Mouse (Mus musculus) layer of hippocampus, adult 9-11 months (tissue): ENCODE results near the gene D430041D05Rik.
A peak's percentile ranks its signal among the peaks of the same experiment; 100 is the strongest.
"Not testable (repeated sequence)": the region's sequence is repeated elsewhere in the genome, so short reads cannot be mapped to it uniquely, and the experiment has no call there.

Experiments
- DNase-seq: peaks from one replicate; pipeline ENCODE4 v3.0.0; 2022

The D430041D05Rik gene

DNA sequence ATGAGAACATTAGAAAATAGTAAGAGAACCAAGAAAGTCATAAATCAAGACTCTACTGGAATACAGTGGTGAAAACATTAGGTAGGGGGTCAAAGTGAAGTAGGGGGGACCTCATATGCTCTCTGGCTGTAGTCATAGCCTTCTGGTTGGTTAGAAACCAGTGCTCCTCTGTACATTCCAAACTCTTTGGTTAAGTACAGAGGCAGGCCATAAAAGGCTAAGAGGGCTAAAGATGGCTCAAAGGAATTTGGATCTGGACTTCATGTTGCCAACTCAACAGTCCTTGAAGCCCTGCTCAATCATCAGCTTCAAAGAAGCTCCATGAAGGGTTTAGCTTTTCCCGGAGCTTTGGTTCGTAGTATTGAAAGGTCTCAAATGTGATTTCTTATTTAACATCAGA is 301.8 kb downstream of the D430041D05Rik start:
- DNase-seq, result not testable (repeated sequence)

DNA sequence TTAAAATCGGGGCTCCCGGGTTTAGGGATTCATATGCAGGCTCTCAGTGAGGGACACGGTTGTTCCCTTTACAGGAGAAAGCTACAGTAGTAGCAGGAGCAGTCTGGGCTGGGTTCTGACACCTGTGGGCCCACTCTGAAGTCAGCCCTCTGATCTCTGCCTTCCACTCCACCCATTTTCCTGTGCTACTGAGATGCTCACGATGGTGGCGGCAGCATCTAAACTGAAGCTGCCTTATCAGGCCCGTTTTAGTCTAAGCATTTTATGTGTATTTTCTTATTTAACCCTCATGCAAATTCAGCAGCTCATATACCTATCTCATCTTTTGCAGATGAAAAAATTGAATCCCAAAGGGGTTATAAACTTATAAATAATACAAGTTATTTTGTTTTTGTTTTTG is 306.0 kb downstream of the D430041D05Rik start:
- no peak for DNase-seq

- DNase-seq, result no peak
These were observed 310.9 kb downstream of the D430041D05Rik start for GRCm38 (mm10) chr2:104099946-104100345.

GRCm38 (mm10) chr2:104099231-104099585 is 311.6 kb downstream of the D430041D05Rik start:
- DNase-seq, result no peak

- DNase-seq, result no peak
These were observed 312.1 kb downstream of the D430041D05Rik start for GRCm38 (mm10) chr2:104098529-104099230.

- not testable (repeated sequence) for DNase-seq
These were observed 313.4 kb downstream of the D430041D05Rik start for GRCm38 (mm10) chr2:104097396-104097795.

- DNase-seq, result not testable (repeated sequence)
These were observed 314.0 kb downstream of the D430041D05Rik start for GRCm38 (mm10) chr2:104096796-104097195.

GRCm38 (mm10) chr2:104096256-104096655 is 314.6 kb downstream of the D430041D05Rik start:
- no peak for DNase-seq

- peak; percentile 53 for DNase-seq
These were observed 315.0 kb downstream of the D430041D05Rik start, which contains the start of gene Cd59a for GRCm38 (mm10) chr2:104095741-104096213. Gene Cd59a, plus strand, starts transcription at chr2:104095801.

DNA sequence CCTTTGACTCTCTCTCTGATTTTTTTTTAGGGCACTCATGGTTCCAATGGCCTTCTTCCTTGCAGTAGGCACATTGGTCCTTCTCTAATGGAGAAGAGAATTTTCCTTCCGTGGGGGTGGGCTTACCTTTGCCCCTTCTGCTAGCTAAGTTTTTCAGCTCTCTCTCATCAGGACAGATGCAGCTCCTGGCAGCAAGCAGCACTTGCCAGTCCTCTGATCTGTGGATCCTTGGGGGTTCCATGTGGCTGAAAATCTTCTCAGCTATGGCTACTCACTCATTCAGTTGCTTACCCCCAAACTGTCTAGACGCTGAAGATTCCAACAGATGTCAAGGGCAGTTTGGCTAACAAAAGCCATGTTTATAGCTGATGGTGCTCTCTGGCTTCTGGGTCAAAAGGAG is 317.5 kb downstream of the D430041D05Rik start:
- no peak for DNase-seq
